Mouse (Mus musculus) common myeloid progenitor, adult 5-6 weeks (primary cell): ENCODE measurements around the gene Dlat. TPM values are rescaled to one million over a fixed set of nuclear protein-coding genes. Genes with fewer than 3 reads are reported as not detected.

ENCODE experiments used
- ATAC-seq: replicated peaks from 2 replicates; pipeline ENCODE4 v1.8.0; 2016; ENCODE audit warnings: low read depth, mild to moderate bottlenecking, moderate TSS enrichment, inconsistent platforms; ENCODE audit not compliant: poor library complexity, severe bottlenecking
- total RNA-seq: library from RNA; stranded (forward); fragments of 200-1000, 187-1606 nt; gene quantifications from 2 replicates; pipeline ENCODE4 v1.2.3, GENCODE M21; 2017

Dlat gene
- total RNA-seq, 1 experiment from 2014 or later: 49.9 TPM

DNA sequence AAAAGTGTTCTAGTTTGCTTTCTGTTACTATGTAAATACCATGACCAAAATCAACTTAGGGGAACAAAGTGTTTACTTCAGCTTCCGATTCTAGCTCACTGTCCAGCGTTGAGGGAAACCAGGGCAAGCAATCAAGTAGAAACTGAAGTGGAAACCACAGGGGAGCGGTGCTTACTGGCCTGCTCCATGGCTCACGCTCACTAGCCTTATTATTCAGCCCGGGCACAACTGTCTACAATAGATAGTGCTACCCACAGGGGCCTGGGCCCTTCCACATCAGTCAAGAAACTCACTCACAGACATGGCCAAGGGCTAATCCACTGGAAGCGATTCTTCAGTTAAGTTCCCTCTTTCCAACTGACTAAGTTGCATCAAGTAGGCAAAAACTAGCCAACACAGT lies 58.0 kb downstream of the Dlat start:
- ATAC-seq: no peak

DNA sequence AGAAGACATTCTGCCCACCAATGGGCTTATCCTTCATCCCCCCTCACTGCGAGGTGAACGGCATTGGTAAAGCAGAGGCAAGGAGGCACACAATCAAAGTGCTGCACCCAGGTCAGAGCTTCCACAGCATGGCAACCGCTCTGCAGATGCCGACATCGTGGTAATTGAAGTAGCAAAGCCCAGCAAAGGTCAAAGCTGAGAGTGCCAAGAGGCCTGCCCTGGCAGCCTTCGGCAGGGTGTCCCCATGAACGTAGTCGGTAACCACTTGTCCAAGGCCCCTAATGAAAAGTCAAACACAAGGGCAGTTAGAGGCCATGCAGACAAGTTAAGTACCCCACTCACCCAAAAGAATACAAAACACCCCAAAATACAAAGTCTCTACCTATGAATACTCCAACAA lies 62.6 kb downstream of the Dlat start:
- ATAC-seq: no peak

GRCm38 (mm10) chr9:50594794-50595417 lies 64.7 kb downstream of the Dlat start:
- no peak for ATAC-seq

DNA sequence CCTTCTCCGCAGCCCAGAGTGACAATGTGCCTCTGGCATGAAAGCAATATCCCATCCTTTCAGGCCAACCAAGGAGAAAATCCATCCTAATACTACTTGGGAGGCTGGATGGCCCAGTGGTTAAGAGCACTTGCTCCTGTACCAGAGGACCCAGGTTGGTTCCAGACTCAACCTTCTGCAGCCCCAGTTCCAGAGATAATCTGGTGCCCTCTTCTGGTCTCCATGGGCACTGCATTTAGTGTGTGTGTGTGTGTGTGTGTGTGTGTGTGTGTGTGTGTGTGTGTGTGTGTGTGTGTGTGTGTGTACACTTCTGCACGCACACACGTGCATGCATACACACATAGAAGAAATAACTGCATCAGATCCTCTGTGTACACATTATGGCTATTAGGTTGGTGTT lies 66.0 kb downstream of the Dlat start:
- peak; percentile 76 for ATAC-seq

DNA sequence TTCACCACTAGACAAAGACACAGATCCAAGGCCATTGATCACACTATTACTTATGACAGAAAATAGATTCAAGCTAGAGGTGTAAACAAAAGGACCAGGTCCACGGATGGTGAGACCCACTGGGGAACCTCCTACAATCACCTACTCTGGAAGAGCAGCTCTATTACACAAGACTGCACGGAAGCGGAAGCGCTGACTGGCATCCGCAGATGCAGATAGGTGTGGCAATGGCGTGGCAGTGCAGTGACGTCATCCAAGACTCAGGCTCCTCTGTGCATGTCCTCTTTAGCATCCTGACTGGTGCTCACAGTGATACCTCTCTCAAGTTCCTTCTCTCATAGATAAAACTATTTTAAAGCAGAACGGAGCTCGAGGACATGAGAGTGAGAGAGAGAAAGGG lies 66.6 kb downstream of the Dlat start:
- ATAC-seq: no peak

DNA sequence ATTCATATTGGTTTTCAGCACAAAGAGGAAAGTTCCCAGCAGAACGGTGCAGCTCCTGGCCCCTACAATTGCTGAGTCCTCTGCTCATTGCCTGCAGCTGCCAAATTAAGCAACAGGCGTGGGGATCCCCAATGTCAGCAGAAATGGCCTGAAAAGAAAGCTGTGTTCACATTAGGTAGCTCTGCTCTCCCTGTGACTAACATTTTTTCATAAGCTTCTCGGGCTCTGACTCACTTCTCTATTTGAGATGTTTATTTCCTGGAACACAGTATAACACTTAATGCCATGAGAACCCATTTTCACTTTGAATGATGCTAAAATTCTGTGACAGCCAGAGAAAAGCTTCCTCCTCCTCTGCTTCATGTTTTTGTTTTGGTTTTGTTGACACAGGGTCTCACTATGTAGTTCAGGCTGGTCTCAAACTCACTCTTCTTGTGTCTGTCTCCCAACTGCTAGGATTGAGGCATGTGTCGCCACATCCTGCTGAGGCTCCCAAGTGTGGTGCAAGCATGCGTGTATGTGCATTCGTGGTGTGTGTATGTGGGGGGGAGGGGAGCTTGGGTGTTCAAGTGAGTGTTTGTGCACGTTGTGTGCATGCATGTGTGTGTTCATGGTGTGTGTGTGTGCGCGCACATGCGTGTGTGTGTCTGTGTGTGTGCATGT lies 68.6 kb downstream of the Dlat start:
- peak; percentile 54 for ATAC-seq

DNA sequence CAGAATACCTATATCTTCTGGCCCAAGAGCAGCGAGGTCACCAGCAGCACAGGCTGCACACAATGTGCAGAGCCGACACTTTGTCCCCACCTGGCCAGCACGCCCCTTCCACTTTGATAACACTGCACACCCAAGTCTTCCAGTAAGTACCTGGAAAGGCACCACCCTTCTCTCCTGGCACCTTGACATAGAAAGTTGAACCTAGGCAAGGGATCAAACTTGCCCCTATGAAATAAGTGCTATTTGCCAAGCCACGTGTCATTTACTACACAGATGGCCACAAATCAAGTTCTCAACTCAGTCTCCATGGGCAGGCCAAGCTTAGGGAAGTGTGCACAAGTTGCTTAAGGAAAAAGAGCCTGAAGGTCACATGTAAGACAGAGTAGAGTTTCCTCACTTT lies 72.6 kb downstream of the Dlat start:
- no peak for ATAC-seq

- ATAC-seq: no peak
These were observed 74.3 kb downstream of the Dlat start for GRCm38 (mm10) chr9:50585145-50585818.

Other genes with a start within 250 kb of the Dlat start
- gene Plet1, start 165.3 kb downstream of the Dlat start, total RNA-seq: not detected in 2 replicates
- gene Pts, start 131.1 kb downstream of the Dlat start, total RNA-seq: 73.1 and 89.3 TPM in 2 replicates
- gene Il18, start 105.0 kb downstream of the Dlat start, total RNA-seq: 4.4 and 7.5 TPM in 2 replicates
- not detected in 2 replicates for gene Bco2, start 104.6 kb downstream of the Dlat start, total RNA-seq
- not detected in 2 replicates for gene Tex12, start 98.5 kb downstream of the Dlat start, total RNA-seq
- 172 and 173 TPM in 2 replicates for gene Sdhd, start 56.0 kb downstream of the Dlat start, total RNA-seq
- 147 and 199 TPM in 2 replicates for gene Timm8b, start 55.9 kb downstream of the Dlat start, total RNA-seq
- gene Pih1d2, start 42.5 kb downstream of the Dlat start, total RNA-seq: 0.24 and 4.4 TPM in 2 replicates
- gene Nkapd1, start 42.3 kb downstream of the Dlat start, total RNA-seq: 57.9 and 59.6 TPM in 2 replicates
- gene Dixdc1, start 79.7 kb upstream of the Dlat start, total RNA-seq: not detected in 2 replicates
- not detected in 2 replicates for gene 2310030G06Rik, start 86.8 kb upstream of the Dlat start, total RNA-seq
- 0.41 TPM in 1 of 2 replicates, not detected in the other for gene Cryab, start 91.5 kb upstream of the Dlat start, total RNA-seq
- not detected in 2 replicates for gene Hspb2, start 92.6 kb upstream of the Dlat start, total RNA-seq
- 5.5 and 8.8 TPM in 2 replicates for gene Fdxacb1, start 108.5 kb upstream of the Dlat start, total RNA-seq
- gene Alg9, start 115.2 kb upstream of the Dlat start, total RNA-seq: 21.2 and 23.3 TPM in 2 replicates
- gene 1110032A03Rik, start 115.7 kb upstream of the Dlat start, total RNA-seq: 13.8 and 22.6 TPM in 2 replicates
- gene Ppp2r1b, start 185.5 kb upstream of the Dlat start, total RNA-seq: 66.6 and 66.9 TPM in 2 replicates